Mouse (Mus musculus) forebrain, embryonic 15.5 days (tissue): ENCODE measurements around the gene Cep63. TPM values are rescaled to one million over a fixed set of nuclear protein-coding genes. Genes with fewer than 3 reads are reported as not detected.

Experiments
- polyA plus RNA-seq: library from polyadenylated mRNA; unstranded; fragments of >200 nt; fragmentation: Nextera tagmentation; extraction: Ambion mirVana; gene quantifications from 2 replicates; pipeline ENCODE4 v1.2.1, GENCODE M21; 2015

Cep63 gene
- polyA plus RNA-seq, 1 experiment from 2014 or later, result 49.6 TPM

Other genes with a start within 250 kb of the Cep63 start
- 0.17 and 0.20 TPM in 2 replicates for gene Ky, start 120.8 kb downstream of the Cep63 start, polyA plus RNA-seq
- gene Anapc13, start 238 bp downstream of the Cep63 start, polyA plus RNA-seq, result 148 and 166 TPM in 2 replicates
- 65.9 and 69.9 TPM in 2 replicates for gene Amotl2, start 90.1 kb upstream of the Cep63 start, polyA plus RNA-seq
- 13.9 and 15.1 TPM in 2 replicates for gene Ryk, start 208.4 kb upstream of the Cep63 start, polyA plus RNA-seq